Mouse (Mus musculus): ENCODE measurements at regions not wholly inside any gene's neighbourhood (a gene's known extent, or its start where the extent isn't known, plus 50 kb on each side); places are given as distances from the start of the nearest gene placed in this dataset.

- DNase-seq (ENCODE audit: inconsistent age in 2 of 2, low spot score in 1 of 2) = no peak
Measured at GRCm38 (mm10) chr4:131206181-131206885, 262.1 kb downstream of the Matn1 start.

GRCm38 (mm10) chr4:131206886-131207200 is 262.7 kb downstream of the Matn1 start:
- no peak for DNase-seq (ENCODE audit: inconsistent age in 2 of 2, low spot score in 1 of 2)

- DNase-seq (ENCODE audit: inconsistent age in 2 of 2, low spot score in 1 of 2) = no peak
Measured at GRCm38 (mm10) chr4:131207249-131207648, 263.1 kb downstream of the Matn1 start.

GRCm38 (mm10) chr4:131208166-131208565 is 264.0 kb downstream of the Matn1 start:
- DNase-seq (ENCODE audit: inconsistent age in 2 of 2, low spot score in 1 of 2) = no peak

GRCm38 (mm10) chr4:131208637-131209036 is 264.5 kb downstream of the Matn1 start:
- DNase-seq (ENCODE audit: inconsistent age in 2 of 2, low spot score in 1 of 2) = no peak

- no peak for DNase-seq (ENCODE audit: inconsistent age in 2 of 2, low spot score in 1 of 2)
Measured at GRCm38 (mm10) chr4:131212711-131213110, 268.5 kb downstream of the Matn1 start.

GRCm38 (mm10) chr4:131215682-131216081 is 271.5 kb downstream of the Matn1 start:
- no peak for DNase-seq (ENCODE audit: inconsistent age in 2 of 2, low spot score in 1 of 2)

GRCm38 (mm10) chr4:131216361-131216760 is 272.2 kb downstream of the Matn1 start:
- DNase-seq (ENCODE audit: inconsistent age in 2 of 2, low spot score in 1 of 2) = no peak

GRCm38 (mm10) chr4:131217083-131217482 is 272.9 kb downstream of the Matn1 start:
- no peak for DNase-seq (ENCODE audit: inconsistent age in 2 of 2, low spot score in 1 of 2)

GRCm38 (mm10) chr4:131217571-131218155 is 273.5 kb downstream of the Matn1 start:
- DNase-seq (ENCODE audit: inconsistent age in 2 of 2, low spot score in 1 of 2) = no peak

- DNase-seq (ENCODE audit: inconsistent age in 2 of 2, low spot score in 1 of 2) = no peak
Measured at GRCm38 (mm10) chr4:131220966-131221365, 276.8 kb downstream of the Matn1 start.

- DNase-seq (ENCODE audit: inconsistent age in 2 of 2, low spot score in 1 of 2) = no peak
Measured at GRCm38 (mm10) chr4:131230361-131230760, 286.2 kb downstream of the Matn1 start.

- DNase-seq (ENCODE audit: inconsistent age in 2 of 2, low spot score in 1 of 2) = no peak
Measured at GRCm38 (mm10) chr4:131236611-131237031, 292.4 kb downstream of the Matn1 start.

GRCm38 (mm10) chr4:131238591-131238990 is 294.4 kb downstream of the Matn1 start:
- DNase-seq (ENCODE audit: inconsistent age in 2 of 2, low spot score in 1 of 2) = no peak

- DNase-seq (ENCODE audit: inconsistent age in 2 of 2, low spot score in 1 of 2) = no peak
Measured at GRCm38 (mm10) chr4:131239132-131239531, 294.9 kb downstream of the Matn1 start.

- DNase-seq (ENCODE audit: inconsistent age in 2 of 2, low spot score in 1 of 2) = no peak
Measured at GRCm38 (mm10) chr4:131240457-131240856, 296.3 kb downstream of the Matn1 start.

GRCm38 (mm10) chr4:131242250-131242649 is 298.1 kb downstream of the Matn1 start:
- peak in 1 of 2 experiments; percentile 51 for DNase-seq (ENCODE audit: inconsistent age in 2 of 2, low spot score in 1 of 2)

- DNase-seq (ENCODE audit: inconsistent age in 2 of 2, low spot score in 1 of 2) = no peak
Measured at GRCm38 (mm10) chr4:131243744-131244387, 299.7 kb downstream of the Matn1 start.

GRCm38 (mm10) chr4:131252602-131253442 is 308.6 kb downstream of the Matn1 start:
- DNase-seq (ENCODE audit: inconsistent age in 2 of 2, low spot score in 1 of 2) = peak; percentile 84 to 95

- no peak for DNase-seq (ENCODE audit: inconsistent age in 2 of 2, low spot score in 1 of 2)
Measured at GRCm38 (mm10) chr4:131253443-131253817, 309.2 kb downstream of the Matn1 start.

- DNase-seq (ENCODE audit: inconsistent age in 2 of 2, low spot score in 1 of 2) = peak; percentile 93 to 96
Measured at GRCm38 (mm10) chr4:131254243-131254642, 310.1 kb downstream of the Matn1 start.
